Mouse (Mus musculus) lung, embryonic 15.5 days (tissue): Measurements from ENCODE around the gene Atrnl1. TPM values are rescaled to one million over a fixed set of nuclear protein-coding genes. Genes with fewer than 3 reads are reported as not detected.

Experiments used
- ATAC-seq: fragments of 200-750 bp; cut with Nextera tagmentation; 2 replicates; pipeline ENCODE4 v1.8.0; 2017; ENCODE audit warnings: moderate number of reproducible peaks, borderline replicate concordance; ENCODE audit not compliant: low FRiP score, low TSS enrichment; ENCODE audit errors: extremely low read depth
- H3K27ac ChIP-seq: fragments of 300-500 bp; sonication (generic); 2 replicates; pipeline ENCODE4 v1.5.1; 2015; ENCODE audit warnings: moderate library complexity, mild to moderate bottlenecking, inconsistent platforms
- H3K27me3 ChIP-seq: fragments of 300-500 bp; sonication (generic); 2 replicates; pipeline ENCODE4 v1.6.1; 2015; ENCODE audit warnings: inconsistent platforms
- H3K36me3 ChIP-seq: fragments of 300-500 bp; sonication (generic); 2 replicates; pipeline ENCODE4 v1.6.1; 2015; ENCODE audit warnings: inconsistent platforms
- H3K4me1 ChIP-seq: fragments of 300-500 bp; sonication (generic); 2 replicates; pipeline ENCODE4 v1.6.1; 2015; ENCODE audit warnings: inconsistent platforms
- H3K4me2 ChIP-seq: fragments of 300-500 bp; sonication (generic); 2 replicates; pipeline ENCODE4 v1.6.1; 2015; ENCODE audit warnings: inconsistent platforms, mild to moderate bottlenecking, moderate library complexity
- H3K4me3 ChIP-seq: fragments of 300-500 bp; sonication (generic); 2 replicates; pipeline ENCODE4 v1.5.1; 2015; ENCODE audit warnings: mild to moderate bottlenecking, inconsistent platforms
- H3K9ac ChIP-seq: fragments of 300-500 bp; sonication (generic); 2 replicates; pipeline ENCODE4 v1.6.1; 2015; ENCODE audit warnings: inconsistent platforms
- H3K9me3 ChIP-seq: fragments of 300-500 bp; sonication (generic); 2 replicates; pipeline ENCODE4 v1.6.1; 2016; ENCODE audit warnings: inconsistent platforms
- WGBS: fragments of 180-500 bp; shearing (Covaris S2); methylation state at CpG from one replicate; pipeline ENCODE4 v1.1.7; 2015; 5-methylcytosine and 5-hydroxymethylcytosine counted together
- polyA plus RNA-seq: library from polyadenylated mRNA; unstranded; fragments of >200 nt; fragmentation: Nextera tagmentation; extraction: Ambion mirVana; gene quantifications from 2 replicates; pipeline ENCODE4 v1.2.1, GENCODE M21; 2015

Atrnl1 gene
- polyA plus RNA-seq, 1 experiment from 2014 or later, result 5.3 TPM

DNA sequence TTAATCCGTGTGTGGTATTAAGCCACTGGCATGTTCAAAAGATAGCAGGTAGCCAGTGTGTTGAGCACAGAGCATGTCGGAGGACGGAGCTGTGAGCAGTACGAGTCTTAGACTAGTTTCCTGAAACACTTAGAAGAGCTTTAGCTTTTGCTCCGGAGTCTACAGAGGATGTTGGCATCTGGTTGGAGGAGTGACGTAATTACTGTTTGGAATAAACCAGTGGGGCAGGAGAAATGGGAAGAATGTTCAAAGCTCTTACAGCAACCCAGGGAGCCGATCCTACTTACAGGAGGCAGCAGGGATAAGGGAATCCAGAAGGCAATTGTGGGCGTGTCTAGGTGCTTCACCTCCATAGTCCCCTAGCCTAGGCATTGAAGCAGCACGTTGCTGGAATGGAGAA lies 21.3 kb upstream of the Atrnl1 start:
- H3K4me3 ChIP-seq, result no peak overlapping the region
- no peaks in the 10 kb centered on the region for H3K36me3 ChIP-seq
- H3K9ac ChIP-seq, result no peak overlapping the region
- H3K9me3 ChIP-seq, result no peaks in the 10 kb centered on the region
- no peaks in the 10 kb centered on the region for H3K27me3 ChIP-seq
- H3K4me1 ChIP-seq, result peaks cover 7% of the 10 kb centered on the region
- 47% methylated on average over 9 of the region's 9 CpGs for WGBS
- no peak overlapping the region for H3K4me2 ChIP-seq
- ATAC-seq, result no peak
- no peak overlapping the region for H3K27ac ChIP-seq

DNA sequence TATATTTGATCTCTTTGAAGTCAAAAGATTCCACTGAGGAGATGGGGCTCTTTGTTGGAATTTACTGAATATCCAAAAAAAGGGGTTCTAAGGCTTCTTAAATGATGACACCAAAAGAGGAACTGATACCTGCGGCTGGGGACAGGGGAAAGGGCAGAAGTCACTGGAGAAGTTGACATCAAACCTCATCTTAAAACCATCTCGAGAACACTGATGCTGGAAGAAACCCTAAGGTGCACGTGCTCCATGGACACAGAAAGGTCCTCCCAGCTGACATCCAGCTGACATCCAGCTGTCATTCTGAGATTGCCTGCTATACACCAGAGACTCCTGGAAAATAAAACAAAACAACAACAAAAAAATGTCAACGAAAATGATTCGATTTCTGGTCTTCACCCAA lies 19.9 kb upstream of the Atrnl1 start:
- Histone ChIP-seq H3K9me3 (no peaks in the 10 kb centered on the region), H3K9ac (no peak overlapping the region), H3K4me1 (peaks cover 1% of the 10 kb centered on the region), H3K4me2 (no peak overlapping the region), H3K27me3 (no peaks in the 10 kb centered on the region), H3K36me3 (no peaks in the 10 kb centered on the region), H3K4me3 (no peak overlapping the region), H3K27ac (no peak overlapping the region)
- 65% methylated on average over 5 of the region's 5 CpGs for WGBS
- ATAC-seq, result no peak

DNA sequence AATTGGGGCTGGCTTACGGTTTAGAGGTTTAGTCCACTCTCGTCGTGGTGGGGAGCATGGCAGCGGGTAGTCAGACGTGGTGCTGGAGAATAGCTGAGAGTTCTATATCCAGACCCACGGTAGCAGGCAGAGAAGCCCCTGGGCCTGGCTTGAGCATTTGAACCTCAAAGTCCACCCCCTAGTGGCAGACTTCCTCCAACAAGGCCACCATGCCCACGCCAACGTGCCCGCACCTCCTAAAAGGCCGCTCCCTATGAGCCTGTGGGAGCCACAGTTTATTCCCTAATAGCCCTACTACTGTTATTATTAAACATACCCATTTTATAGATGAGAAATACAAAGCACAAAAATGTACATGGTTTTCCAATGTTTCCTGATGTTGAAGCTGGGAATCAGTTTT lies 19.2 kb upstream of the Atrnl1 start:
- H3K9me3 ChIP-seq, result no peaks in the 10 kb centered on the region
- H3K27me3 ChIP-seq, result no peaks in the 10 kb centered on the region
- H3K4me3 ChIP-seq, result no peak overlapping the region
- no peaks in the 10 kb centered on the region for H3K4me1 ChIP-seq
- no peak for ATAC-seq
- no peaks in the 10 kb centered on the region for H3K36me3 ChIP-seq
- no peak overlapping the region for H3K9ac ChIP-seq
- 84% methylated on average over 10 of the region's 10 CpGs for WGBS
- no peak overlapping the region for H3K4me2 ChIP-seq
- H3K27ac ChIP-seq, result no peak overlapping the region

DNA sequence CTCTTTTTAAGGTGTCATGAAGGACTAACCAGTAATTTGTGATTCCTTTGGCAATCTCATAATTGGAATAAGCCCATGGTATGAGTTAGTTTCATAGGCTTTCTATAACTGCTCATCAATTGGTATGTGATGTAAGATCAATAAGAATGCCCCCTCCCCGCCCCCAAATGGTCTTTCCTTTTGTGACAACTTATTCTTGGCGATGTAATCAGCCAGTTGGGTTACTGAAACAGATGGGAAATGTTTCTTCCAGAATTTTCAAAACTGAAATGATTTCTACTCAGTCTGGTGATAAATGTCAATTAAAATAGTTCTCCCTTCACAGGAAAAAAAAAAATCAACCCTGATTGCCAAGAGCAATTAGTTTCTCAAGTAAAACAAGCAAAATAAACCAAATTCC lies 18.5 kb upstream of the Atrnl1 start:
- H3K4me2 ChIP-seq, result no peak overlapping the region
- ATAC-seq, result no peak
- no peak overlapping the region for H3K27ac ChIP-seq
- H3K4me3 ChIP-seq, result no peak overlapping the region
- H3K9me3 ChIP-seq, result no peaks in the 10 kb centered on the region
- H3K27me3 ChIP-seq, result no peaks in the 10 kb centered on the region
- H3K9ac ChIP-seq, result no peak overlapping the region
- H3K36me3 ChIP-seq, result no peaks in the 10 kb centered on the region
- H3K4me1 ChIP-seq, result no peaks in the 10 kb centered on the region
- 68% methylated on average over 2 of the region's 2 CpGs for WGBS

DNA sequence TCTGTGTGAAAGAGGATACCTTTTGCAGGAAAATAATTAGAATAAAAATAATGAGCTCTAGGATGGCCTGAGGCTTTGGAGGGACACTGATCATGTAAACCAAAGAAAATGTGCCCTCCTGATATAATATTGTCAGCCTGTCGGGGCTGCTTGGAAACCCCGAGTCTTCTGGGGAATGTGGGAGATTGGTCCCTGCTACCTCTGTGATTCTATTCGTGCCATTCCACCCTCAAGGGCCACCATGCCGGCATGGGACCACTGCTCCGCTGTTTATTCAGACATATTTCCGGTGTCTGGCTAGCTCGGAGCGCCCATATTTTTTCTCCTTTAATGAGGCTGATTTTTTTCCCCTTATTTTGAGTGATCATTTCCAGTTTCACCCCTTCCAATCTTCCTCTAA lies 11.7 kb upstream of the Atrnl1 start:
- no peak overlapping the region for H3K4me2 ChIP-seq
- WGBS, result 55% methylated on average over 8 of the region's 8 CpGs
- no peaks in the 10 kb centered on the region for H3K27me3 ChIP-seq
- H3K4me1 ChIP-seq, result peaks cover 17% of the 10 kb centered on the region
- H3K9me3 ChIP-seq, result no peaks in the 10 kb centered on the region
- no peak overlapping the region for H3K9ac ChIP-seq
- no peaks in the 10 kb centered on the region for H3K36me3 ChIP-seq
- H3K27ac ChIP-seq, result no peak overlapping the region
- no peak for ATAC-seq
- H3K4me3 ChIP-seq, result no peak overlapping the region

DNA sequence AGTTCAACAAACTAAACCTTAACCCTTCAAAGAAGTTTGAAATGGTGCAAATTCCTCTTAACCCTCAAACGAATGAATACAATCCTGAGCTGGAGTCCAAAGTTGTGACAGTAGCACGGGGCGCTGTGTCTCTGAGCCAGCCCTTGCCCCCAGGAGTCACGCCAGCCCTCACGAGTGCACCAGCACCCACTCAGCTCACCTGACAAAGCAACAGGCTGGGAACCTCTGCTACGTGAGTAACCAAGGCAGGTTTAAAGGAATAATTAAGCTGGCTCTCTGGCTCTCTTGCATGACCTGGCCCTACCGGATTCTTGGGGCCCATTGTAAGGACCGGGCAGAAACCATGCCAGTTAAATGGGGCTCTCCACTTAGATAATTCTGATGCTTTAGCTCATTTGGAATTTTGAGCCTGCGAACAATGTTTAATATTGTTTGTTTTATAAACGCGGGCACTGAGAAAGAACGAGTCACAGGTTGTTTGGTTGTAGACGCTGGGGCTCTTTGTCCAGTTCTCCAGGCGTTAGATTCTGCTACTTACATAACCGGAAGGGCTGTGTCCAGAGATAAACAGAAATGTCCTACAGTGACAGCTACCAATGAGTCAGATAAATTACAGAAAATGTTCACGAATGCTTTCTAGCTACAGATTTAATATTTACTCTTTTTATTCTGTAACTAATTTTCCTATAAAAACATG lies 10.5 kb upstream of the Atrnl1 start:
- H3K4me3 ChIP-seq, result no peak overlapping the region
- no peaks in the 10 kb centered on the region for H3K9me3 ChIP-seq
- H3K27me3 ChIP-seq, result no peaks in the 10 kb centered on the region
- peak overlapping the region; percentile 55 for H3K27ac ChIP-seq
- no peaks in the 10 kb centered on the region for H3K36me3 ChIP-seq
- no peak for ATAC-seq
- H3K9ac ChIP-seq, result no peak overlapping the region
- H3K4me2 ChIP-seq, result peak overlapping the region; percentile 42
- 28% methylated on average over 16 of the region's 16 CpGs for WGBS
- H3K4me1 ChIP-seq, result peaks cover 17% of the 10 kb centered on the region

DNA sequence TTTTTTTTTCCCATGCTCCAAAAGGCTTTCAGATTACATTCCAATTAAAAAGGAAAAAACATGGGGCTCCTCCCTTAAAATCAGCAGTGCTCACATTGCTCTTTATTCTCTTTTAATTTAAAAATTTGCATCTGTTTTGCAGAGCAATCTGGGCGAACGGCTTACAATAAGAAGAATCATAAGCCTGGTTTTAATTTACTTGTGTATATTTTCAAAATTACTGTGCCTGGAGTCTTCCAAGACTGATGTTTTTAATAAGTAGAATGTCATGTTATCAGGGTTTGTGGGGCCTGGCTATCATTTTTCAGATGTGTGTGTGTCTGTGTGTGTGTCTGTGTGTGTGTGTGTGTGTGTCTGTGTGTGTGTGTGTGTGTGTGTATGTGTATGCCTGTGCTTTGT lies 9.9 kb upstream of the Atrnl1 start:
- Histone ChIP-seq H3K36me3 (no peaks in the 10 kb centered on the region), H3K4me2 (no peak overlapping the region), H3K4me3 (no peak overlapping the region), H3K9ac (no peak overlapping the region), H3K4me1 (peaks cover 17% of the 10 kb centered on the region), H3K27ac (no peak overlapping the region), H3K27me3 (no peaks in the 10 kb centered on the region), H3K9me3 (no peaks in the 10 kb centered on the region)
- WGBS, result 72% methylated on average over 2 of the region's 2 CpGs
- no peak for ATAC-seq

DNA sequence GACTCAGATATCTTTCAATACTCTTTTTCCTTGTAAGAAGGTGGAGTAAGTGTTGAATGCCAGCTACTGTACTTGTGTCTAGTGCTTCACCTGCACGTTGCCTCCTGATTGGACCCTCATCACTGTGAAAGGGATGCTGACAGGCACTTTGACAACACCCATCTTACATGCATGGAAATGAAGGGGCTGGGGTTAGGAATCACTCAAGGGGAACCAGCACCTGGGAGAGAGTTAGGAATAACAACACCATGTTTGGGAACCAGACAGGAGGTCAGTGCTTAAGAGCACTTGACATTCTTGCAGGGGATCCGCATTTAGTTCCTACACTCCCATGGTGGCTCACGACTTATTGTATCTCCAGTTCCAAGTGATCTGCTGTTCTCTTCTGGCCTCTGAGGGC lies 7.2 kb upstream of the Atrnl1 start:
- H3K9me3 ChIP-seq, result no peaks in the 10 kb centered on the region
- no peaks in the 10 kb centered on the region for H3K27me3 ChIP-seq
- no peak overlapping the region for H3K27ac ChIP-seq
- H3K4me2 ChIP-seq, result no peak overlapping the region
- H3K4me3 ChIP-seq, result no peak overlapping the region
- no peak for ATAC-seq
- WGBS, result 59% methylated on average over 3 of the region's 3 CpGs
- H3K4me1 ChIP-seq, result peaks cover 17% of the 10 kb centered on the region
- no peak overlapping the region for H3K9ac ChIP-seq
- no peaks in the 10 kb centered on the region for H3K36me3 ChIP-seq

DNA sequence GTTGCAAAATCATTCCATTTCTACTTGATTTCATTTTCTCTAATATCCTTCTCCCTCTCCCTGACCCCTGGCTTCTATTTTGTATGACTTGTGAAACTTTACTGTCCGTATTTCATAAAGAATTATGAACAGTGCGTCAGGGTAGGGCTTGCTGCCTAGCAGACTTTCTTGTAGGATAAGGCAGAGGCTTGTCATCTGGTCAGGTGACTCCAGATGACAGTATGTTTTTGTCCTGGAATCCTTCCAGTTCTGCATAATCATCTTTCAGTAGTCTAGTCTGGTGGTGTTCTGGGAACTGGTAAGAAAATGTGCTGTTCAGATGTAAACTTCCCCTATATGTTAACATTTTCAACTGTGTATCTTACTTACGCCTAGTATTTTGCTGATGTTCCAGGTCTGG lies 4.9 kb upstream of the Atrnl1 start:
- 42% methylated on average over 3 of the region's 3 CpGs for WGBS
- Histone ChIP-seq H3K27me3 (no peaks in the 10 kb centered on the region), H3K9ac (no peak overlapping the region), H3K36me3 (no peaks in the 10 kb centered on the region), H3K4me1 (peaks cover 17% of the 10 kb centered on the region), H3K9me3 (no peaks in the 10 kb centered on the region), H3K4me2 (no peak overlapping the region), H3K4me3 (no peak overlapping the region), H3K27ac (no peak overlapping the region)
- ATAC-seq, result no peak

DNA sequence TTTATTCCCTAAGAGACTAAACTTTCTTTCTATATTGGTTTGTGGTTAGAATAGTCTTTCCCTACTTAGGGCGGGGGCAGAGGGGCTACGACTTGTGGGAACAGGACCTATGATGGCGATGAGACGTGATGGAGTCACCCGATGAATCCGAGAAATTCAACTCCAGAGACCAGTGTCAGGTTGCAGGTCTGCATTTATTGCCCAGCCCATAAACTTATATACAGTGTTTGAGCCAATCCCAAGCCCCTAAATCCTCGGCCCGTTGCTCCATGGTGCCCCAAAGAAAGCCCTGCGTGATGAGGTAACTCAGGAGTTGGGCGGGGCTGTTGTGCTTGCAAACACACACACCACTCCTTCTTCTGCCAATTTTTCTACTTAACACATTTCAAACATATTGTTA lies 4.5 kb upstream of the Atrnl1 start:
- H3K4me2 ChIP-seq, result no peak overlapping the region
- 71% methylated on average over 10 of the region's 10 CpGs for WGBS
- H3K27ac ChIP-seq, result no peak overlapping the region
- H3K9me3 ChIP-seq, result no peaks in the 10 kb centered on the region
- H3K36me3 ChIP-seq, result no peaks in the 10 kb centered on the region
- peaks cover 16% of the 10 kb centered on the region for H3K4me1 ChIP-seq
- no peaks in the 10 kb centered on the region for H3K27me3 ChIP-seq
- H3K9ac ChIP-seq, result no peak overlapping the region
- no peak overlapping the region for H3K4me3 ChIP-seq
- no peak for ATAC-seq

DNA sequence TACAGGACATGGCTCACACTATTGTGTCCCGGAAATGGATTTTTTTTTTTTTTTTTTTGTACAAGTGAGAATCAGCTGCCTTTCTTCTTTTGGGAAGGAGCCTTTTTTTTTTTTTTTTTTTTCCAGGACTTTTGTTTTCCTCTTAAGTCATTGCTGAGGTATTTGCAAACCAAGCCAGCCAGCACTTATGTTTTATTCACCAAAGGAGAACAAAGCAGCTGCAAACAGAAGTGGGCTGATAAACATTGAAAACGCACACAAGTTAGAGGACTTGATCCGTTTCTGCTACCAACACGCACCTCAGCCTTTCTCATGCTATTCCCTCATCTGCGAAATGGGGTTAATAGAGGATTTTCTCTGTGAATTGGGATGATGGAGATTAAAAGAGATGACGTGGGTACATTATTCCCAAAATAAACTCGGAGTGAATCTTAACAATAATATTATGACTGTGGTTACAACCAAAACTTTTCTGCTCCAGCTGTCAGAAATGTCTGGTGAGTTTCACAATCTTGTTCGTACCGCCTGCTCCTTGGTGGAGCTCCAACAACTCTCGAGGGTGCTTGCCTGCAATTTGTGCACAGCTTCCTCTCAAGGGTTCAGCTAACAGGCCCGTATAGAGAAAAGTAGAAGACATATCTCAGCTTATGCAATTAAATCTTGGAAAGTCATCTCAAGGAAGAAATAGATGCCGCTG lies 1.3 kb upstream of the Atrnl1 start:
- no peak for ATAC-seq
- Histone ChIP-seq H3K4me1 (peaks cover 11% of the 10 kb centered on the region), H3K36me3 (no peaks in the 10 kb centered on the region), H3K4me3 (peak overlapping the region; percentile 96), H3K27me3 (no peaks in the 10 kb centered on the region), H3K27ac (peak overlapping the region; percentile 98), H3K4me2 (peak overlapping the region; percentile 91), H3K9me3 (no peaks in the 10 kb centered on the region), H3K9ac (peak overlapping the region; percentile 82)
- WGBS, result 5% methylated on average over 12 of the region's 12 CpGs

DNA sequence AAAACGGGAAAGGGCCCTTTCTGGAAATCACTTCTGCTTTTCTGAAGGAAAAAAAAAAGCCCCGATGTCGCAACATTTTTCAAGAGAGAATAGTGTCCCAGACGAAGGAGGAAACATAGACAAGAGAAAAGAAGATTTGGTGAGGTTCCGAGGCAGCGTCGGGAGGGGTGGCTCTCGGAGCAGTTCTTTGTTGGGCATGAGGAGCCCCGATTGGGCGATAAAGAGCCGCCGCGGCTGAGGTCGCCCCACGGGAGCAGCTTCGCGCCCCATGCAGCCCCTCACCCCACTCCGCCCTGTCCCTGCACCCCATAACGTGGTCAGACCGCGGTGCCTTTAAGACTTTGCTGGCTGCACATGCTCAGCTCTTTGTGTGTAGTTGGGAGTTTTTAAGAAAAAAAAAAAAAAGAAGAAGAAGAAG lies 767 bp upstream of the Atrnl1 start:
- Histone ChIP-seq H3K4me2 (peak overlapping the region; percentile 91), H3K9me3 (no peaks in the 10 kb centered on the region), H3K4me3 (peak overlapping the region; percentile 96), H3K36me3 (no peaks in the 10 kb centered on the region), H3K4me1 (peaks cover 11% of the 10 kb centered on the region), H3K27me3 (no peaks in the 10 kb centered on the region), H3K9ac (peak overlapping the region; percentile 82), H3K27ac (peak overlapping the region; percentile 98)
- peak; percentile 36; the same call in 1 of the 2 replicates for ATAC-seq
- WGBS, result under 1% methylated on average over 21 of the region's 21 CpGs
